Mouse (Mus musculus): ENCODE results near the gene Cyp26c1. TPM values are rescaled to one million over a fixed set of nuclear protein-coding genes. Genes with fewer than 3 reads are reported as not detected.

Cyp26c1 gene
- polyA plus RNA-seq, 1 experiment from 2014 or later: not detected

- no peak overlapping the region for H3K9ac ChIP-seq (replicated peaks; ENCODE audit: low read length)
- H3K27ac ChIP-seq (replicated peaks; ENCODE audit: low read depth, low read length): no peak overlapping the region
- H3K9me3 ChIP-seq (ENCODE audit: control insufficient read depth, low read length): no peaks in the 10 kb centered on the region
- no peak overlapping the region for H3K4me3 ChIP-seq (replicated peaks; ENCODE audit: low read depth, low read length)
- no peak overlapping the region for H3K4me2 ChIP-seq (ENCODE audit: low read length)
- H3K27me3 ChIP-seq (ENCODE audit: control insufficient read depth, insufficient read depth, low read length): no peaks in the 10 kb centered on the region
- no peak for DNase-seq
- no peaks in the 10 kb centered on the region for H3K36me3 ChIP-seq (ENCODE audit: control insufficient read depth, insufficient read depth, low read length)
- no peaks in the 10 kb centered on the region for H3K4me1 ChIP-seq (ENCODE audit: control insufficient read depth, insufficient read depth, low read length)
- 86% methylated on average over 7 of the region's 7 CpGs for WGBS
- no peak for ATAC-seq (ENCODE audit: low FRiP score, low TSS enrichment)
Observed at GRCm38 (mm10) chr19:37740043-37740442, 54.7 kb downstream of the Cyp26c1 start.

Other genes starting within 250 kb of the Cyp26c1 start
- 19.3 and 21.4 TPM in 2 replicates for gene Exoc6, start 135.2 kb upstream of the Cyp26c1 start, polyA plus RNA-seq (2014; fragmentation: Nextera tagmentation; extraction: Ambion mirVana)
- not detected in 2 replicates for gene Cyp26a1, start 12.2 kb downstream of the Cyp26c1 start, polyA plus RNA-seq (2014; fragmentation: Nextera tagmentation; extraction: Ambion mirVana)

Measured in midbrain, embryonic 14.5 days (tissue).